Mouse (Mus musculus) lung, adult 2 months (tissue): ENCODE data around the gene 1700088E04Rik. TPM values are rescaled to one million over a fixed set of nuclear protein-coding genes. Genes with fewer than 3 reads are reported as not detected.
A peak's percentile ranks its signal among the peaks of the same experiment; 100 is the strongest.

Source experiments
- DNase-seq: peaks from one replicate; pipeline ENCODE4 v3.0.0; 2022
- H3K4me1 ChIP-seq: fragments of 200-500 bp; 2 replicates; pipeline ENCODE4 v1.6.1; 2011; ENCODE audit warnings: low read length; ENCODE audit not compliant: control insufficient read depth, insufficient read depth
- H3K4me3 ChIP-seq: fragments of 200-500 bp; replicated peaks from 2 replicates; pipeline ENCODE3; 2011; ENCODE audit warnings: low read depth, mild to moderate bottlenecking, control low read depth, low read length; ENCODE audit errors: extremely low read depth
- CTCF ChIP-seq: fragments of 200-500 bp; IDR thresholded peaks from 2 replicates; pipeline ENCODE4 v1.5.1; 2011; ENCODE audit warnings: mild to moderate bottlenecking, low read length, control low read depth; ENCODE audit not compliant: insufficient read depth
- POLR2A ChIP-seq: fragments of 200-500 bp; IDR thresholded peaks from 2 replicates; pipeline ENCODE4 v1.6.1; 2011; ENCODE audit warnings: low read depth, mild to moderate bottlenecking, control low read depth, low read length, borderline replicate concordance; ENCODE audit errors: extremely low read depth
- WGBS: fragments of 180-500 bp; shearing (Covaris S2); methylation state at CpG from one replicate; pipeline ENCODE4 v1.1.7; 2018; 5-methylcytosine and 5-hydroxymethylcytosine counted together
- polyA plus RNA-seq: library from polyadenylated mRNA; depleted of rRNA; stranded (reverse); fragments of >200 nt; gene quantifications from 2 replicates; pipeline ENCODE4 v1.2.3, GENCODE M21; 2012

Gene 1700088E04Rik
- polyA plus RNA-seq, 1 experiment: 20.8 TPM

- DNase-seq: no peak
- no peak overlapping the region for H3K4me3 ChIP-seq
- H3K4me1 ChIP-seq: no peaks in the 10 kb centered on the region
- TF ChIP-seq CTCF (no peak), POLR2A (no peak)
- 74% methylated on average over 6 of the region's 6 CpGs for WGBS
These were observed 17.3 kb downstream of the 1700088E04Rik start for GRCm38 (mm10) chr15:79123751-79124150.

- Histone ChIP-seq H3K4me3 (no peak overlapping the region), H3K4me1 (no peaks in the 10 kb centered on the region)
- WGBS: 88% methylated on average over 13 of the region's 13 CpGs
- TF ChIP-seq CTCF: no peak
- TF ChIP-seq POLR2A: no peak
- no peak for DNase-seq
These were observed 18.5 kb downstream of the 1700088E04Rik start for GRCm38 (mm10) chr15:79122546-79122945.

GRCm38 (mm10) chr15:79122119-79122518 lies 18.9 kb downstream of the 1700088E04Rik start:
- Histone ChIP-seq H3K4me3 (no peak overlapping the region), H3K4me1 (no peaks in the 10 kb centered on the region)
- WGBS: 79% methylated on average over 4 of the region's 4 CpGs
- no peak for DNase-seq
- TF ChIP-seq POLR2A (no peak), CTCF (no peak)

- no peak for DNase-seq
- Histone ChIP-seq H3K4me3 (no peak overlapping the region), H3K4me1 (no peaks in the 10 kb centered on the region)
- WGBS: 81% methylated on average over 9 of the region's 9 CpGs
- TF ChIP-seq POLR2A (no peak), CTCF (no peak)
These were observed 21.6 kb downstream of the 1700088E04Rik start for GRCm38 (mm10) chr15:79119491-79119890.

GRCm38 (mm10) chr15:79115276-79115675 lies 25.8 kb downstream of the 1700088E04Rik start:
- DNase-seq: no peak
- Histone ChIP-seq H3K4me3 (no peak overlapping the region), H3K4me1 (peaks cover 6% of the 10 kb centered on the region)
- TF ChIP-seq CTCF (no peak), POLR2A (no peak)
- 26% methylated on average over 5 of the region's 5 CpGs for WGBS

- no peak for DNase-seq
- peaks cover 10% of the 10 kb centered on the region for H3K4me1 ChIP-seq
- WGBS: 37% methylated on average over 4 of the region's 4 CpGs
- TF ChIP-seq POLR2A (no peak), CTCF (no peak)
- no peak overlapping the region for H3K4me3 ChIP-seq
These were observed 29.3 kb downstream of the 1700088E04Rik start for GRCm38 (mm10) chr15:79111774-79112173.

- peaks cover 10% of the 10 kb centered on the region for H3K4me1 ChIP-seq
- TF ChIP-seq CTCF (no peak), POLR2A (no peak)
- WGBS: 57% methylated on average over 2 of the region's 2 CpGs
- no peak for DNase-seq
- H3K4me3 ChIP-seq: no peak overlapping the region
These were observed 30.5 kb downstream of the 1700088E04Rik start for GRCm38 (mm10) chr15:79110528-79110927.

GRCm38 (mm10) chr15:79110031-79110430 lies 31.0 kb downstream of the 1700088E04Rik start:
- DNase-seq: no peak
- TF ChIP-seq POLR2A (no peak), CTCF (no peak)
- Histone ChIP-seq H3K4me3 (peak overlapping the region; percentile 83), H3K4me1 (peaks cover 10% of the 10 kb centered on the region)
- WGBS: 18% methylated on average over 9 of the region's 9 CpGs

- Histone ChIP-seq H3K4me1 (peaks cover 10% of the 10 kb centered on the region), H3K4me3 (peak overlapping the region; percentile 83)
- no peak for DNase-seq
- TF ChIP-seq CTCF: no peak
- TF ChIP-seq POLR2A: no peak
- 1% methylated on average over 46 of the region's 46 CpGs for WGBS
These were observed 31.6 kb downstream of the 1700088E04Rik start for GRCm38 (mm10) chr15:79109321-79109934.
